Mouse (Mus musculus) lung, postnatal 0 days (tissue): ENCODE data around the gene Nsun4.

ENCODE experiments used
- CTCF ChIP-seq: IDR thresholded peaks from 2 replicates; pipeline ENCODE4 v1.5.1; 2016; ENCODE audit warnings: antibody characterized with exemption, mild to moderate bottlenecking
- EP300 ChIP-seq: IDR thresholded peaks from 2 replicates; pipeline ENCODE4 v1.6.1; 2016; ENCODE audit warnings: antibody characterized with exemption, mild to moderate bottlenecking, control low read depth

- TF ChIP-seq CTCF: no peak
- TF ChIP-seq EP300: peak; percentile 70
Measured at GRCm38 (mm10) chr4:115996729-115997128, 56.9 kb downstream of the Nsun4 start.
